Mouse (Mus musculus) small intestine, adult 2 months (tissue): ENCODE measurements around the gene Atp5f1. TPM values are rescaled to one million over a fixed set of nuclear protein-coding genes. Genes with fewer than 3 reads are reported as not detected.
"Not testable (repeated sequence)": the region's sequence is repeated elsewhere in the genome, so short reads cannot be mapped to it uniquely, and the experiment has no call there.

Source experiments
- H3K27ac ChIP-seq: fragments of 200-500 bp; 2 replicates; pipeline ENCODE4 v1.5.1; 2012; ENCODE audit warnings: low read depth, low read length, control low read depth, inconsistent platforms; ENCODE audit not compliant: insufficient read depth
- H3K27me3 ChIP-seq: fragments of 200-500 bp; 2 replicates; pipeline ENCODE4 v1.6.1; 2012; ENCODE audit warnings: mild to moderate bottlenecking, moderate library complexity, low read length, inconsistent platforms; ENCODE audit not compliant: control insufficient read depth, insufficient read depth
- H3K36me3 ChIP-seq: fragments of 200-500 bp; 2 replicates; pipeline ENCODE4 v1.6.1; 2012; ENCODE audit warnings: mild to moderate bottlenecking, low read length, control low read depth, inconsistent platforms; ENCODE audit not compliant: control insufficient read depth, insufficient read depth
- H3K4me1 ChIP-seq: fragments of 200-500 bp; 2 replicates; pipeline ENCODE4 v1.6.1; 2012; ENCODE audit warnings: low read length, inconsistent platforms, mixed read lengths; ENCODE audit not compliant: control insufficient read depth, insufficient read depth, insufficient read length
- H3K4me3 ChIP-seq: fragments of 200-500 bp; 2 replicates; pipeline ENCODE4 v1.5.1; 2012; ENCODE audit warnings: low read depth, mild to moderate bottlenecking, control low read depth, inconsistent platforms, low read length, moderate library complexity
- CTCF ChIP-seq: fragments of 200-500 bp; IDR thresholded peaks from 2 replicates; pipeline ENCODE4 v1.5.1; 2012; ENCODE audit warnings: low read depth, mild to moderate bottlenecking, control low read depth, inconsistent platforms, low read length, moderate library complexity, mixed read lengths; ENCODE audit not compliant: insufficient replicate concordance, insufficient read length; ENCODE audit errors: extremely low read depth
- POLR2A ChIP-seq: fragments of 200-500 bp; IDR thresholded peaks from 2 replicates; pipeline ENCODE4 v1.6.1; 2012; ENCODE audit warnings: low read depth, mild to moderate bottlenecking, control low read depth, inconsistent platforms, low read length, moderate library complexity
- WGBS: fragments of 180-500 bp; shearing (Covaris S2); methylation state at CpG from one replicate; pipeline ENCODE4 v1.1.7; 2018; 5-methylcytosine and 5-hydroxymethylcytosine counted together
- polyA plus RNA-seq: library from polyadenylated mRNA; depleted of rRNA; stranded (reverse); fragments of >200 nt; gene quantifications from 2 replicates; pipeline ENCODE4 v1.2.3, GENCODE M21; 2012

Gene Atp5f1
- polyA plus RNA-seq, 1 experiment: 125 TPM

DNA sequence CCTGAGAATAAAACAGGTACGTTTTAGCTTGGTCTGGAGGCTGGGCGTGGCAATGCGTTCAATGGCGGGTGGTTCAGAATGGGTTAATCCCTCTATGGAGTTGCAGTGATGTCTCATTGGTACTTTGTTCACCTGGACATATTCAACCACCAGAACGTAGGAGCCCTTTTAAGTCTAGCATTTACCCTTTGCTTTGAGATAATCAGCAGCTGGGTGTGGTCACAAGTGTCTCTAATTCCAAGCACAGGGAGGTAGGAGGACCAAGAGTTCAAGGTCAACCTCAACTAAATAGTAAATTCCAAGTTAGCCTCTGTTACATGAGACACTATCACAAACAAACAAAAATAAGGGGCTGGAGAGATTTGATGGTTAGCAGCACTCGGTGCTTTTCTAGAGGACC, 31.1 kb downstream of the Atp5f1 start:
- Histone ChIP-seq H3K27ac (no peak overlapping the region), H3K36me3 (no peaks in the 10 kb centered on the region), H3K4me1 (no peaks in the 10 kb centered on the region), H3K4me3 (no peak overlapping the region), H3K27me3 (no peaks in the 10 kb centered on the region)
- TF ChIP-seq POLR2A (no peak), CTCF (no peak)
- WGBS: 65% methylated on average over 6 of the region's 6 CpGs

DNA sequence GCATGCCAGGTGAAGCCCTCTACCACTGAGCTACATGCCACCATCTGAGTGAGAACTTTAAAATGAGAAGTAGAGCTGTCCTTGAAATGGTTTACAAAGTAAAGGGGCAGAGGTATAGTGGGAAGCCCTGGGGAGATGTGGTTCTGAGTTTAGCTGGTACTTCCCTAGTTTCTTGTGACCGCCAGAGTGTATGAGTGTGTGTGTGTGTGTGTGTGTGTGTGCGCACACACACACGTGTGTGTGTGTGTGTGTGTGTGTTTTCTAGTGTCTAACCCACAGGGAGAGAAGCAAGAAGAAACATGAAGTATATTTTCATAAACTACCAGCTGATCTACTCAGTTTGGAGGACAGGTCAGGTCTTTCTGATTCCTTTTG, 31.7 kb downstream of the Atp5f1 start:
- Histone ChIP-seq H3K4me3 (no peak overlapping the region), H3K4me1 (no peaks in the 10 kb centered on the region), H3K36me3 (no peaks in the 10 kb centered on the region), H3K27ac (no peak overlapping the region), H3K27me3 (no peaks in the 10 kb centered on the region)
- 81% methylated on average over 3 of the region's 3 CpGs for WGBS
- TF ChIP-seq CTCF: no peak

DNA sequence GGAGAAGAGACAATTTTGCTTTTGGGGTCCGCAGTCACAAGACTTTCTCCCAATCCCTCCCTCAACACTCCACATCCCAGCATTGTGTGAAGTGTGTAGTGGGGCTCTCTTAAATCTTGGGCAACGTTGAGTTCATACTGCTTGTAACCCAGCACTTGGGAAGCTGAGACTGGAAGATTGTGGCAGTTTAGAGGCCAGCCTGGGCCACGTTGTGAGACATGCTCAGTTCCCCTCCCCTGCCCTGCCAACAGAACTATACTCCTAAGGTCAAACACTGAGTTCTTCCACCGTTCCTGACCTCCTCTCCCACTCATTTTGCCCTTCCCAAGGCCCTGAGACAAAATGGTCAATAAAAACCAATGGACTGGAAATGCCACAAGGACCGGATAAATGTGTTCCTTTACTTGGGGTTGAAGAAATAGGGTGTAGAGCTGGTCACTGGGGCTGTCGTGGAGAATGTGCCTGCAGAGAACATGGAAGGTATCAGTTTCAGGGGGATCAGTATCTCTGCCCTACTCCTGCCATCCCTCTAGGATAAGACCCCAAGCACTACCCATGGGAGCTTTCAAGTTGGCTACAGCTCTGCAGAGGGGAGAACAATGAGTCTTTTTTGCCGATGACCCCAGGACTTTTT, 32.2 kb downstream of the Atp5f1 start:
- WGBS: 78% methylated on average over 7 of the region's 7 CpGs
- no peaks in the 10 kb centered on the region for H3K36me3 ChIP-seq

DNA sequence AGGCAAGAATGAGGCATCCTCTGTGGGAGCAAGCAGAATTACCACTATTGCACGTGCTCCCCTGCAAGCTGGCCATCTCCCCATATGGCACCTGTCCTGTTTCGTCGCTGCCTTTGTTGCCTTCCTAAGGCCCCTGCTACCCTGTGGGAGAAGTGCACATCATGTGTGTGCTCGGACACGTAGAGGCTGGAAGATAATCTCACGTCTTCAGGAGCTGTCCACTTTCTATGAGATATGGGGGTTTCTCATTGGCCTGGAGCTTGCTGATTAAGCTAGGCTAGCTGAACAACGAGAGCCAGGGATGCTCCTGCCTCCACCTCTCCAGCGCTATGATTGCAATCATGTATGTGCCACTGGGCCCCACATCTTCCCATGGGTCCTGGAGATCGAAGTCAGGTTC, 35.3 kb downstream of the Atp5f1 start:
- no peak overlapping the region for H3K4me3 ChIP-seq
- H3K4me1 ChIP-seq: no peaks in the 10 kb centered on the region
- WGBS: 82% methylated on average over 9 of the region's 9 CpGs
- H3K27ac ChIP-seq: no peak overlapping the region
- TF ChIP-seq CTCF (no peak), POLR2A (no peak)
- no peaks in the 10 kb centered on the region for H3K27me3 ChIP-seq
- H3K36me3 ChIP-seq: no peaks in the 10 kb centered on the region

More for the DNA sequence above, 32.2 kb downstream of the Atp5f1 start:
- Histone ChIP-seq H3K4me3 (no peak overlapping the region), H3K4me1 (no peaks in the 10 kb centered on the region), H3K27me3 (no peaks in the 10 kb centered on the region), H3K27ac (no peak overlapping the region)
- TF ChIP-seq POLR2A: no peak

DNA sequence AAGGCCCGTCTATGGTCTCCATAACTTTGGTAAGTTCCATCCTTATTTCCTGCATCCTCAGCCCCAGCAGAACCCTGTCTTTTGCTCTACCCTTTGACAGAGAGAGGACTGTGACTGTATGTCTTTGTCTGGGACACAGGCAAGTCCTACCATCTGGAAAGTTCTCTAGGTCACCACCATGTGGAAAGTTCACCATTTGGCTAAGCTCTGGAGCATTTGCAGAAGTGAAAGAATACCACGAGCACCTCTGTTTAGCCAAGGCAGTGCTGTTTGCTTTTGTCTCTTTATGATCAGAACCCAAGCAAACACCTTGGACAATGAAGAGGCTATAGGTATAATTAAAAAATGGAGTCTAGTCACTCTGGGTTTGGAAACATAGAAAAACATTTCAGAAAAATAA, 37.9 kb downstream of the Atp5f1 start:
- Histone ChIP-seq H3K27ac (no peak overlapping the region), H3K36me3 (no peaks in the 10 kb centered on the region), H3K27me3 (no peaks in the 10 kb centered on the region), H3K4me3 (no peak overlapping the region), H3K4me1 (no peaks in the 10 kb centered on the region; the same call in 1 of the 2 replicates)
- WGBS: 39% methylated on average over 2 of the region's 2 CpGs
- TF ChIP-seq POLR2A (no peak), CTCF (no peak)

DNA sequence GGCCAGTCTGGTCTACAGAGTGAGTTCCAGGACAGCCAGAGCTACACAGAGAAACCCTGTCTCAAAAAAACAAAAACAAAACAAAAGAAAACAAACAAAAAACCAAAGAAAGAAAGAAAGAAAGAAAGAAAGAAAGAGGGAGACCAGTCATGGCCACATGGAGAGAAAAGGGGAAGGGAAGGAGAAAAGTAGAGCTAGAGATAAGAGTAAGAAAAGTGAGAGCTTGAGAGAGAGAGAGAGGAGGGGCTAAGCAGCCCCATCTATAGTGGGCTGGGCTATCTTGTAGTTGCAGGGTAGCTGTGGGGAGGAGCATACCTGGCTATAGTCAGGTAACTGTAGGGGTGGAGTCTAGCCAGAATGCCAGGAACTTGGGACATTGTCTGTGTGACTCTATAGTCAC, 39.2 kb downstream of the Atp5f1 start:
- H3K27me3 ChIP-seq, H3K36me3 ChIP-seq, H3K27ac ChIP-seq, H3K4me1 ChIP-seq, H3K4me3 ChIP-seq: not testable (repeated sequence)

DNA sequence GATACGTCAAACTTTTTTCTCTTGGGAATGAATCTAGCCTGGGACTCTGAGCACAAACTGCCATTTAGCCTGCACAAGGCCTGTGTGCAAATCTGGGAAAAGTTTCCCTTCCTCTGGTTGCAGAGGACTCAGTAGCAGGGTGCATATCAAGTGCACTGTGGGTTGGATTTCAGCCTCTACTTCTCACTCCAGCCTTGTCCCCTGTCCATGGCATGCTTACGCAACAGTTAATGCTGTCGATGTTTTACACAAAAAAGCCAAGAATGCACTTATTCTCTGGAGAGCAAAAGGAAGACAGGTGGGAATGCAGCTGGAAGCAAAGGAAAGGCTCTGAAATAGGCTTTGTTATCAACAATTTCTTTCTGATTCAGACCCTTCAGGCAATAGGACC, 41.5 kb downstream of the Atp5f1 start:
- Histone ChIP-seq H3K36me3 (no peaks in the 10 kb centered on the region), H3K27ac (no peak overlapping the region), H3K27me3 (no peaks in the 10 kb centered on the region), H3K4me3 (no peak overlapping the region), H3K4me1 (no peaks in the 10 kb centered on the region; the same call in 1 of the 2 replicates)
- TF ChIP-seq CTCF (no peak), POLR2A (no peak)
- 69% methylated on average over 3 of the region's 3 CpGs for WGBS
